Mouse (Mus musculus): ENCODE measurements around the gene Calm1.

DNA sequence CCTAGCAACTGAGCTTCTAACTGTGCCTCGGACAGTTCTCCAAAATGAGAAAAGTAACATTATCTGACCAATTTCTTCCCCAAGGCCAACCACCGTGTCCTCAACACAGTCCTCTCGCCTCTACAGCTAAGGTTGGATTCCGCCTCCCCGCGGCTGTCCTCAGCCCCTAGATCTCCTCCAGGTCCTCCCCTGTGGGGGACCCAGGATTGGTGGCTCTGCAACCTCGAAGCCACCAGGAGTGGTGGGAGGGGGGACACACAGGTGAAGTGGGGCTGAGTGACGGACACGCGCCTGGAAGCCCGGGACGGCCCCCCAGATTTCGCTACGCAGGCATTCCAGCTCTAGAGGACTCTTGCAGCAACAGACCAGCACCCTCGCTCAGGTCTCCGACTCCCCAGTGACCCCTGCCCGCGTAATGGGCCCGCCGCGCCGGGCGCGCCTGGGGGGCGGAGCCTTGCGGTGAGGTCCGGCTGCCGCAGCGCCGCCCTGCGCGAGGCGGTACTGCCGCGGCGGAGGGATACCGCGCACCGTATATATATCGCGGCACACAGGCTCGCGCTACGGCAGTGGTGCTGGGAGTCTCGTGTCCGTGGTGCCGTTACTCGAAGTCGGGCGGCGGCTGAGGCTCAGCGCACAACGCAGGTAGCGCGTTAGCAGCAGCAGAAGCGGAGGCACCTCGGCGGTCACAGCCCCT, at the start of gene Calm1:
- no peak for TF ChIP-seq GATA1 (IDR thresholded peaks at IDR 0.05; ENCODE audit: low read length)
- no peak for TF ChIP-seq TAL1 (IDR thresholded peaks at IDR 0.05; ENCODE audit: low read length)

Data from erythroblast, embryonic 14.5 days (primary cell).